Mouse (Mus musculus) forebrain, postnatal 0 days (tissue): ENCODE measurements at regions not wholly inside any gene's neighbourhood (a gene's known extent, or its start where the extent isn't known, plus 50 kb on each side); places are given as distances from the start of the nearest gene placed in this dataset.
A peak's percentile ranks its signal among the peaks of the same experiment; 100 is the strongest.

Experiments used
- ATAC-seq: fragments of 200-750 bp; cut with Nextera tagmentation; 2 replicates; pipeline ENCODE4 v1.8.0; 2017; ENCODE audit warnings: mild to moderate bottlenecking, moderate library complexity
- DNase-seq: peaks from one replicate; pipeline ENCODE4 v3.0.0-alpha.2; 2015
- H3K27ac ChIP-seq: fragments of 300-500 bp; sonication (generic); 2 replicates; pipeline ENCODE4 v1.5.1; 2014; ENCODE audit warnings: low read depth, mild to moderate bottlenecking, antibody characterized with exemption, low read length, moderate library complexity, mixed read lengths
- H3K27me3 ChIP-seq: fragments of 300-500 bp; sonication (generic); 2 replicates; pipeline ENCODE4 v1.6.1; 2014; ENCODE audit warnings: mild to moderate bottlenecking, low read length, mixed read lengths; ENCODE audit not compliant: insufficient read depth
- H3K36me3 ChIP-seq: fragments of 300-500 bp; sonication (generic); 2 replicates; pipeline ENCODE4 v1.6.1; 2014; ENCODE audit warnings: mild to moderate bottlenecking, moderate library complexity; ENCODE audit not compliant: insufficient read depth
- H3K4me1 ChIP-seq: fragments of 300-500 bp; sonication (generic); 2 replicates; pipeline ENCODE4 v1.6.1; 2014; ENCODE audit warnings: antibody characterized with exemption; ENCODE audit not compliant: insufficient read depth
- H3K4me2 ChIP-seq: fragments of 300-500 bp; sonication (generic); 2 replicates; pipeline ENCODE4 v1.6.1; 2014; ENCODE audit warnings: low read depth, mild to moderate bottlenecking, moderate library complexity
- H3K4me3 ChIP-seq: fragments of 300-500 bp; sonication (generic); 2 replicates; pipeline ENCODE4 v1.5.1; 2014; ENCODE audit warnings: low read depth, low read length, mixed read lengths
- H3K9ac ChIP-seq: fragments of 300-500 bp; sonication (generic); 2 replicates; pipeline ENCODE4 v1.6.1; 2014; ENCODE audit warnings: mild to moderate bottlenecking
- H3K9me3 ChIP-seq: fragments of 300-500 bp; sonication (generic); 2 replicates; pipeline ENCODE4 v1.6.1; 2016; ENCODE audit warnings: low read length
- CTCF ChIP-seq: sonication (generic); IDR thresholded peaks from 2 replicates; pipeline ENCODE4 v1.5.1; 2016; ENCODE audit warnings: antibody characterized with exemption, control low read depth, low read depth
- WGBS: fragments of 180-500 bp; shearing (Covaris S2); extraction: QIAGEN DNeasy Blood & Tissue Kit; methylation state at CpG from one replicate; pipeline ENCODE4 v1.1.7; 2014; 5-methylcytosine and 5-hydroxymethylcytosine counted together

DNA sequence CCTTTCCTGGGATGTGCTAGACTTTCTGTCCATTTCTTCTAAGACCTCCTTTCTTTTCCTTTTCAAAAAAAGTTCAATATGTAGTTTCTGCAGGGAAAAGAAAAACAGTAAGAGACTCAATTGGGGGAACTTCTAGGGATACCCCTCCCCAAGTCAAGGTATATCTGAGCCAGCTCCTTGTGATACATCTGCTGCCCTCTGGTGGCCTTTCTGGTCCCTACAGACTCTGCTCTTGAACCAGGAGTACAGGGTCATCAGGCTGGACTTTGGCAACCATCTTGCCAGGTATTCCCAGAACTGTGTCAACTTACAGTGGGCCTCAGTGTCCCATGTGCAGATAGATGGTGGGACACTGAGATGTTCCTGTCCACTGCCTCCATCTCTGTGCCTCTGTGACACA, 346.5 kb downstream of the Glrx3 start:
- TF ChIP-seq CTCF = peak; percentile 69
- Histone ChIP-seq H3K9ac (no peak overlapping the region), H3K27me3 (no peaks in the 10 kb centered on the region), H3K4me2 (no peak overlapping the region), H3K9me3 (no peaks in the 10 kb centered on the region), H3K27ac (no peak overlapping the region), H3K4me1 (no peaks in the 10 kb centered on the region), H3K36me3 (no peaks in the 10 kb centered on the region), H3K4me3 (no peak overlapping the region)
- ATAC-seq (no peak), DNase-seq (peak; percentile 33)

DNA sequence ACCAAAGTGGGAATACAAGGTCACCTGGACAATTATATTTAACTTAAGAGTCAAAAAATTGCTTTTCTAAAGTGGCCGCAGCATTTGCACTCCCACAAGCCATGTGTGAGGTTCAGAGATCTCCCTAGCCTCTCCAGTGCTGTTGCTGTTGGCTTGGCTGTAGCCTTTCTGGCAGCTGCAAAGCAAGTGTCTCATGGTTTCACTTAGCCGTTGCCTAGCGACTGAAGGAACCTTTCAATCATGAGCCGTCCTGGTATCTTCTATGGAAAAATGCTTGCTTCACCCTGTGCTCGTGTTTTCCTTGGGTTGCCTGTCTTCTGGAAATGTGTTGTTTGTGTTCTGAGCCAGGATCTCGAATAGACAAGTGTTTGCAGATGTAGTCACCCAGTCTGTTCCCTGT, 367.9 kb downstream of the Glrx3 start:
- DNase-seq (peak; percentile 65), ATAC-seq (peak; percentile 66; the same call in 1 of the 2 replicates)
- no peak overlapping the region for H3K4me3 ChIP-seq
- TF ChIP-seq CTCF = no peak
- H3K4me1 ChIP-seq = no peaks in the 10 kb centered on the region
- no peaks in the 10 kb centered on the region for H3K9me3 ChIP-seq
- 32% methylated on average over 6 of the region's 6 CpGs for WGBS
- H3K27me3 ChIP-seq = no peaks in the 10 kb centered on the region
- no peaks in the 10 kb centered on the region for H3K36me3 ChIP-seq
- H3K27ac ChIP-seq = no peak overlapping the region
- no peak overlapping the region for H3K4me2 ChIP-seq
- H3K9ac ChIP-seq = no peak overlapping the region

DNA sequence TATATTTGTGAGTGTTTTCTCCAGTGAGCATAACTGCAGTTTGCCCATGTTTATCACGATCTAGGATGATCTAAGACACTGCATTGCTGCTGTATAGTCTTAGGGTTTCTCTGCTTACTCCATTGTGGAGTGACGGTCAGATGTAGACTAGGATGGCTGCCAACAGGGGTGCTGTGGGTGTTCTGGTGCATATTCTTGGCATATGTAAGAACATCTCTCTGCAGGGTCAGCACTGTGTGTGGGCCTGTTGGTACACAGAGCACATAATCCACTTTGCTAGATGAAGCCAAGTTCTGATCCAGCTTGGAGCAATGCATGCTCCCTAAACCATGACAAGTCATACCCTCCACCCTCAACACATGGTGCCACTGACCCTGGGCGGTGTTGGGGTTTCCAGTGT, 375.4 kb downstream of the Glrx3 start:
- Histone ChIP-seq H3K36me3 (no peaks in the 10 kb centered on the region), H3K27ac (no peak overlapping the region), H3K9me3 (no peaks in the 10 kb centered on the region), H3K4me3 (no peak overlapping the region), H3K4me1 (no peaks in the 10 kb centered on the region), H3K9ac (no peak overlapping the region), H3K27me3 (no peaks in the 10 kb centered on the region), H3K4me2 (no peak overlapping the region)
- TF ChIP-seq CTCF = no peak
- ATAC-seq = no peak
- DNase-seq = no peak
- 78% methylated on average over 3 of the region's 3 CpGs for WGBS

DNA sequence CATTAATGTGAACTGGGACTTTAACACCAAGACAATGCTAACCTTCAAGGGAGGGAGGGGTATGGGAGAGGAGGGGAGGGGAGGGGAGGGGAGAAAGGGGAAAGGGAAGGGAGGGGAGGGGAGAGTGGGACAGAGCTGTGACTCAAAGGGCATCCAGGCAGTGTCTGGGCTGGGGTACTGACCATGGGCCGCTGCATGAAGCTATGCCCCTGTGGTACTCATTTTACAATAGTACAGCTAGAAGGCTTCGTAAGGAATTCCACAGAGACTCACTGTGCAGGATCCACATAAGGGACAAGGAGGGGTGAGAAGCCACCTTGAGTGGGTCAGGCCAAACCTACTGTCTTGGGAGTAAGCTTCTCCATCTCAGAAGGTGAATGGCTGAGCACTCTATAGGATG, 403.1 kb downstream of the Glrx3 start:
- Histone ChIP-seq H3K27me3 (no peaks in the 10 kb centered on the region), H3K27ac (no peak overlapping the region), H3K4me1 (no peaks in the 10 kb centered on the region), H3K4me3 (no peak overlapping the region), H3K4me2 (no peak overlapping the region), H3K9ac (no peak overlapping the region), H3K36me3 (no peaks in the 10 kb centered on the region), H3K9me3 (no peaks in the 10 kb centered on the region)
- ATAC-seq (no peak), DNase-seq (no peak)
- 81% methylated on average over 2 of the region's 2 CpGs for WGBS
- no peak for TF ChIP-seq CTCF

DNA sequence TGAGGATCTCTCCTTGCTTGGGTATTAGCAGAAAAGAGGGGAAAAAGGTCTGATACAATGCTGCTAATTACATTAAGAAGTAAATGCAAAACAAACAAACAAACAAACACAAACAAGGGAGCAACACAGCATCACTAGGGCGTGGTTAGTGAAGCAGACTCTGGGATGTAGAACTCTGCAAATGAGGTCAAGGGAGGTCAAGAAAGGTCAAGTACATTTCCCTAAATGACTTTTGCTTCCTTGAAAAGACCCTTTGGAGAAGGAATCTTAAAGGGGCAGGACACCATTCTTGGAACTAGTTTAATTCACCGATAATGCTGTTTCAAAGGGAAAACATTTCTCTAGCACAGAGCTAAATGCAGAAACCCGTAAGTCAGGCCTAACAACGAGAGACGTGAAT, 403.6 kb downstream of the Glrx3 start:
- H3K4me1 ChIP-seq = no peaks in the 10 kb centered on the region
- H3K27ac ChIP-seq = no peak overlapping the region
- H3K4me2 ChIP-seq = no peak overlapping the region
- H3K9me3 ChIP-seq = no peaks in the 10 kb centered on the region
- H3K27me3 ChIP-seq = no peaks in the 10 kb centered on the region
- ATAC-seq = no peak
- TF ChIP-seq CTCF = no peak
- H3K9ac ChIP-seq = no peak overlapping the region
- 57% methylated on average over 5 of the region's 5 CpGs for WGBS
- H3K36me3 ChIP-seq = no peaks in the 10 kb centered on the region
- no peak overlapping the region for H3K4me3 ChIP-seq
- DNase-seq = no peak

DNA sequence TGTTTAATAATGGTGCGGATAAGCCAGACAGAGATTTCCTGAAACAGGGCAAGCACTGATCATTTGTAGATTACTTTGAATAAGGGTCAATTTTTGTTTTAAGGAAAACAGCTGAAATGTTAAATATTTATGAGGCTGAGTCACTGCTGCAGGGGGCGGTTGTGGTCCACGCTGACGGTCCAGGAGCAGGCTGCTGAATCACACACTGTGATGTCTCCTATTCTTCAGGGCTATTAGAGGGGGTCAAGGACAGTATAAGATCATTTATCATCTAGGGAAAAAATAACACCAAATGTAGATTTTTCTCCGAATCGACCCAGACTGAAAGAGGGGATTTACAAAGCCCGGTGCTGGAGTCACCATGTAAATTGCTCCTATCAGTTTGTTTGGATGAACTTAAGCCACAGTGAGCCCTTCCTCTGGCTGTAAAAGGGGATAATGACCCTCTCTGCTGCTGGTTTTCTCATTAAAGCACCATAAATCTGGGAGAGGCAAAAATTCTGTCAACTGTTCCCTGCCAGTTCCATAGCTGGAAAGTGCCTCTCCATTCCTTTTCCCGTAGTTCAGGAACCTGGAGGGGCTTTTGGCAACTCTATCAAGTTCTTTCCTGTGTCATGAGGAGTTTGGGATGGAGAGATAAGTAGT, 404.2 kb downstream of the Glrx3 start:
- TF ChIP-seq CTCF = no peak
- DNase-seq (no peak), ATAC-seq (no peak)
- Histone ChIP-seq H3K27ac (no peak overlapping the region), H3K4me3 (no peak overlapping the region), H3K9me3 (no peaks in the 10 kb centered on the region), H3K4me2 (no peak overlapping the region), H3K9ac (no peak overlapping the region), H3K4me1 (no peaks in the 10 kb centered on the region), H3K36me3 (no peaks in the 10 kb centered on the region), H3K27me3 (no peaks in the 10 kb centered on the region)
- 48% methylated on average over 8 of the region's 8 CpGs for WGBS

DNA sequence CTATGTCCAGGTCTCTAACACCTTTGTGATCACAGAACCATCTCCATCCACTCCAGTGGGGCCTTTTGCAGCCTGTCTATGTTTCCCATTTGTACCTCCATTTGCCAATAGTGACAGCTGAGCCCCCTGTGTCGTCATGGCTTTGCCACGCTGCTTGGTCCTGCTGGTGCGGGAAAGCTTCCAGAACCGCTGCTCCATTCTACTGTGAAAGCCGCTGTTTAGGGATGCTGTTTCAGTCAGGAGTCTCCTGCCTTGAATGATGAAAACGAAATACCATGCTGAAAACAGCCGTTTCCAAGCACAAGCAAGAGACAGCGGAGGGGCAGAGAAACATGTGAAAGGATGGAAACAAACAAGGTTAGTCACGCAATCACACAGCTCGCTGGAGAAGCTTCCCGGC, 410.4 kb downstream of the Glrx3 start:
- Histone ChIP-seq H3K9ac (no peak overlapping the region), H3K27ac (no peak overlapping the region), H3K36me3 (no peaks in the 10 kb centered on the region), H3K4me3 (no peak overlapping the region), H3K9me3 (no peaks in the 10 kb centered on the region), H3K4me1 (no peaks in the 10 kb centered on the region), H3K27me3 (no peaks in the 10 kb centered on the region), H3K4me2 (no peak overlapping the region)
- 52% methylated on average over 11 of the region's 11 CpGs for WGBS
- no peak for TF ChIP-seq CTCF
- DNase-seq (peak; percentile 27), ATAC-seq (no peak)
